Mouse (Mus musculus) mesoderm, embryonic 11.5 days (tissue): ENCODE measurements around the gene Zfp697.
"Not testable (repeated sequence)": the region's sequence is repeated elsewhere in the genome, so short reads cannot be mapped to it uniquely, and the experiment has no call there.

Experiments
- DNase-seq: peaks from one replicate; pipeline ENCODE4 v3.0.0-alpha.2; 2012; ENCODE audit warnings: low read depth, low spot score

Gene Zfp697

DNA sequence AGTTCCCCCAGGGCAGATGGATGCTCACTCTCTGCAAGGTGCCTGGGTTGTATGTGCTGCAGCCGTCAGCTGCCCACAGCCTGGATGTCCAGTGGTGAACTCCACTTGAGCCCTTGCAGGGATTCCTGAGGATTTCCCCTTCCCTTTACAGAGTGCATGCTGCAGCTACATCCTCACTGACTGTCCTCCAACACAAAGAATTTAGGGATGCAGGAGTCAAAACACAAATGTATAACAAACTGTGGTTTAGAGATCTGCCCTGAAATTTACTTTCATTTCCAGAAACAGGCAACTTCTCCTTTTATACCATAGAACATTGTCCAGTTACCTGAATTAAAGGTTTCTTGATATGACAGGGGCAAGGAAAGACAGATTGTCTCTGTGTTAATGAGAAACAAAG is 234.5 kb downstream of the Zfp697 start:
- DNase-seq = not testable (repeated sequence)

DNA sequence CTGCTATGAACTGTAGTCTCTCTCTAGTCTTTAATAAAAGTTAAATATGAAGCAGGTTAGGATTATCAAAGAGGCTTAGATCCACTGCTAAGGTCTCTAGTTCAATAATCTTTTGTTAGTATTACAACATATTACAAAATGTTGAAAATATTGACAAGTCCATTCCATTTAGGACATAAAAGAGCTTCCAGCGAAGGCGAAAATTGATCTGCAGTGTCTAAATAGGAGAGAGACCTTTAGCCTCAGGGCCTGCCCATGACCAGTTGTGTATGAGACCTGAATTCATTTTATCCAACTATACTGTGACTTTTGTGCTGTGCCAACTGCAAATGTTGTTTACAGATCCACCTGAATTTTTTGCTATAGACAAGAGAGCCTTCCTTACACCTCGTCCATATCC is 247.4 kb downstream of the Zfp697 start:
- no peak for DNase-seq

DNA sequence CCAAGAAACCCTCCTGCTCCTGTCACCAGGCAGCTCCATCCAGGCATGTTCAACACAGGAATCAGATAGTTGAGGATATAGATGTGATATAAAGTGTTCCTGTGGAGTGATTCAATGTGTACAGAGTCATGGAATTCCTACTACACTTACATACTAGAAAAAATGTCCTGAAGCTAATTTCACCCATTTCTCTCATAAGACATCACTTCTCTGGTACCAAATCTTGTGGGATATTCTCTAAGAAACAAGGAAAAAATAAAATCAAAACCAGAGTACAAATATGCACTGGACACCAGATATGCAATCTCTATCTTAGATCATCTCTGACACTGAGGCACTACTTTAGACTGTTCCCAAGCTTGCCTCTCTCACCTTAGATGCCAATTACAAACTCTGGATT is 247.9 kb downstream of the Zfp697 start, which contains the start of gene Hsd3b5:
Gene Hsd3b5 (minus strand): TSS at position 101 of the 400 bp plus-strand sequence.
- no peak for DNase-seq

DNA sequence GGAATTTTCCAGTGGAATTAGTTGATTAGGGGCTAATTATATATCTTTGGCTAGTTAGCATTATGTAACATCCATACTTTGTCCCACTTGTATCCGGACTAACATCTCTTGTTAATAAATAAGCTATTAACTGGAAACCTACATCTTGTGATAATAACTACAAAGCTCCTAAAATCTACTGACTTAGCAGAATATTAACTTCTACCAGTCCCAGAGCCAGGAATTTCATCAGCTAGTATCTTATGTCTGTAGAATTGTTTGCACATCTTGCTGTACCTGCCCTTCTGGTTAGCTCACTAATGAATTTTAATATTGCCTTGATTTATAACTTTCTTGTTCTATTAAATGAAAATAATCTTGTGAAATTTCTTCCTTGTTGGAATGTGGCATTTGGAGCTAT is 252.9 kb downstream of the Zfp697 start:
- DNase-seq = no peak

DNA sequence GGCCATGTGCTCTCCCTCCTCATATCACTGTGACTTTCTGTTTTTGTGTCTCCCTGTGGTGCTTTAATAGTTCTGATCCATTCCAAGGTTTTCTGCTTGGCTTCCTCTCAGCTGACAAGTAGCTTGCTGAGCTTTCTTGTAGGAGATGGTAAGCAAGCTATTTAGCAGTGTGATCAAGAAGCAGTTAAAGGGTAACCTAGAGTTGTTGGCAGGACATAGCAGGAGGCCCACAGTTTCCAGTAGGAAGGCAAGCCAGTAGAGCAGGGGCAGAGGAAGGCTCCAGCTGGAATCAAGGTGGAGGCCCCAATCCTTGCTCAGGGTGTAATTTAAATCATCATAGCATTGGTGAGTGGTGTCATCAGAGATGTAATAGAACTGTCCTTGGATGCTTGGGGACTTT is 298.5 kb downstream of the Zfp697 start:
- no peak for DNase-seq

DNA sequence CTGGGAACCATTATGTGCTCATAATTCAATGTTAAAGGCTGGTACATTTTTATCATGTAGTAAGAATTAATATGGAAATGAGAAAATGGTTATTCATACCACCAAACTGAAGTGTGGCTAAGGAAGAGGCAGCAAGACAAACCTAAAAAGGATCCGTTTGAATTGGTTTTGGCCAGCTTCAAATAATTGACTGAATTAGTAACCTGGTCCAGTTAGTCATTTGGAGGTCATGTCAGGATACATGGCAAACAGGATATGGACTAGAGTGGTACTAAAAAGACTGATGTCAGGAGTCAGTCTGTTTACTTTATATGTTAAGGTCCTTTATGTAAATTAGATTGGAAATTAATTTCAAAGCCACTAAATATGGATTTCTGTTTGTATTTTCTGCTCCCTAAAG is 300.1 kb downstream of the Zfp697 start:
- DNase-seq = no peak

DNA sequence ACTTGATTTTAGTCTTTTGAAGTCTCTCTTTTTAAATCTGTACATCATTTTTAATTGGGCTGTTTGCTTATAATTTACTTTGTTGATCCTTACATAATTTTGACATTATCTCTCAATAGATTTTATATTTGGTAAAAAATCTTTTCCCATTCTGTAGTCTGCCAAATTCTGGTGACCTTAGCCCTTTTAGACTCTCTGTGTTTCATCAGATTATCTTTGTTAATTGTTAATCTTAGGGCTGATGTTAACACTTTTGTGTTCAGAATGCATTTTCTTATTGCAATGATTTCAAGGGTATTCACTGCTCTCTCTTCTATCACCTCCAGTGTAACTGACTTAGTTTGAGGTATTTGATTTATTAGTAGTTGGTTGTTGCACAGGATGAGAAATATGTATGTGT is 338.5 kb downstream of the Zfp697 start:
- no peak for DNase-seq

DNA sequence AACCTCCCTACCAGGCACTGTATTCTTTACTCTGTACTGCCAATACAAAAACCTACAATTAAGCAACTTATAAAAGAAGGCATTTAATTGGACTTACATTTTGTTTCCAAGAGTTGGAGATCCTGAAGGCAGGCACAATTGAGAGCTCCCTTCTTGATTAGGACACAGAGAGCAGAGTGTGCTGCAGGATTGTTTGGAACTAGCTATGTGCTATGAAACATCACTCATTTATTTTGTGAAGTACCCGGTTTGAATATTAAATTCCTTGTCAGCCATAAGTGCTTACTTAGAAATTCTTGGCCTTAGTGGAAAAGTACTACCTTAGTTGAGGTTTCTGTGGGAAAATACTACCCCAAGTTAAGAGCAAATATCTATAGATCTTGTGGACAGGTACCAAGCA is 342.1 kb downstream of the Zfp697 start, which contains the start of gene Hsd3b2:
Gene Hsd3b2 (minus strand): TSS at position 168 of the 400 bp plus-strand sequence.
- DNase-seq = no peak

DNA sequence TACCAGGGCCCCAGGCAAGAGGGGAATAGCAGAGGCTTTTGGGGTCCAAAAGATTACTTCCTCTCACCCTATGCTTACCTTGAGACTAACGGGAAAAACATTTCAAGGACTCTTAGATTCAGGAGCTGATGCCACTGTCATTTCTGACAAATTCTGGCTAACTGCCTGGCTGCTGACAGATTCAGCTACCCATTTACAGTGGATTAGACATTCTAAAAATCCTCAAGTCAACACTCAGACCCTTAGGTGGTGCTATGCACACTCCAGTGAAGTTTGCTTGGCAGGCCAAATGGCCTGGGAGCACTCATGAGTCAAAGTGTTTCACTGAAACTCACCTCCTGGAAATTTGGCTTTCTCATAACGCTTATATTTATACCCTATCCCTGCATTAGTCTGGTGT is 344.0 kb downstream of the Zfp697 start:
- DNase-seq = no peak

DNA sequence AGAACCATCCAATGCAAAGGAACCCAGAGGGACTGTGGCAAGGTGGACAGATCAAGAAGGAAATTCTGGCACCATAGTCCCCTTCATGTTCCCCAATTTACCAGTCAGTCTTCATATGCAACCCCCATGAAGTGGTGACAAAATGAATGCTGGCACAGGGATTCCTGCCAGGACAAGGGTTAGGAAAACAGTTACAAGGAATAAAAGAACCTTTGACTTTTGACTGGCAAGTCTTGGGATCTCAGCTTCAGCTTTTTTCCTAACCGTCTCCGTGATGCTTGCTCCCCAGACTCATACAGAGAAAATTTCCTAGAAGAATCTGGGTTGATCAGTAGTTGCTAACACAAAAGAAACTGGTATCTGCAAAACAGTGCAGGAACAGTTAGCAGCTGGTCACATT is 351.5 kb downstream of the Zfp697 start:
- DNase-seq = no peak

DNA sequence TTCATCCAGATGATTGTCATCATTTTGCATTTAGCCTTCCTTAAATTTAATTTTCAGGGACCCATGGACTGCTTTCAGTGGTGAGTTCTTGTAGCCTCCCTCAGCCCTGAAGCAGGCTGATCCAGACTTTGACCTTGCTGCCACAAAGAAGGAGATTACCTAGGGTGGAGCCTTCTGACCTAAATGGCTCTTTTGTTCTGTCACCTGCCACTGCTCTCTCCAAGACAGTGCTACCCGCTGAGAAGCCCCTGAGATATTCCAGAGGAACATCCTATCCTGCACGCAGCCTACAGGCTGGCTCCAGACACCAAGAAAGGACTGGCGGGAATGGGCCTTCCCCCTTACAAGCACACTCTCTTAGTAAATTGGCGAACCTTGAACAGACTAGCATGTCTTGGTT is 352.1 kb downstream of the Zfp697 start:
- no peak for DNase-seq

DNA sequence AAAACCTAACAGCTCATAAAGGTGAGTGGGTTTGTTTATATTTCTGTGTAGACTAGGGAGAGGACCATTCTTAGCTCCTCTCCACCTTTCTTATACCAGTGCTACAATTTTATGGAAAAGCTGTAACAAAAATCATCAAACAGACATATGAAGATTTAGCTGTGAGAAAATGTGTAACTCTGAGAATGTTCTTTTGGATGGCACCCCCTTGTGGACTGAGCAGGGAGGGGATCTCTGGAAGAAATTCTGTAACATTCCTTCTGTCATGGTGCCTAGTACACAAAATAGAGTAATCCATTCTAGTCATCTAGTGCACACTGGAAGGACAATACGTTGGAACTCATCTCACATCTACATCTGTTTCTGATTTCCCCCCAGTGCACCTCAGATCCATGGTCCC is 358.8 kb downstream of the Zfp697 start:
- DNase-seq = not testable (repeated sequence)

DNA sequence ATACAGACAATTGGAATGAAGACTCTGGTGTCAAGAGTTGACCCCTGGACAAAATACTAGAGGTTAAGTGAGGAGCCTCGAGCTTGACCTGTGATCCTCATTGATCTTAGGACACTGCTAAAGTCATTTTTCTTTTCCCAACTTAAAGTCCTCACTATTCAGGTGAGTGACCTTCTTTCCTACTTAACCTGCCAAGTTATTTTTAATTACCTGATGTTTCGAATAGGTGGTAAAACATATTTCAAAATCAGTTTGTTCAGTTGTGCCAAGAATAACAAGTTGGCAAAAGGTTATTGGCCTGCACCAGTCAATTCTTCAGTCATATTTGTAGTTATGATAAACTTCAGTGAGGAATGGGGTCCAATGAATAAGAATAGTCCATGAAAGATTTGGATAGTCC is 369.9 kb downstream of the Zfp697 start:
- DNase-seq = no peak

DNA sequence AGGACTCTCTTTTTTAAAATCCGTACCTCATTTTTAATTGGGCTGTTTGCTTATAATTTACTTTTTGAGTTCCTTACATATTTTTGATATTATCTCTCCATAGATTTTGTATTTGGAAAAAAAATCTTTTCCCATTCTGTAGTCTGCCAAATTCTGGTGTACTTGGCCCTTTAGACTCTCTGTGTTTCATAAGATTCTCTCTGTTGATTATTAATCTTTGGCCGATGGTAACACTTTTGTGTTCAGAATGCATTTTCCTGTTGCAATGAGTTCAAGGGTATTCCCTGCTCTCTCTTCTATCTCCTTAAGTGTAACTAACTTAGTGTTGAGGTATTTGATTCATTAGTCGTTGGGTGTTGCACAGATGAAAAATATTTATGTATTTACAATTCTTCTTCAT is 374.6 kb downstream of the Zfp697 start:
- no peak for DNase-seq

DNA sequence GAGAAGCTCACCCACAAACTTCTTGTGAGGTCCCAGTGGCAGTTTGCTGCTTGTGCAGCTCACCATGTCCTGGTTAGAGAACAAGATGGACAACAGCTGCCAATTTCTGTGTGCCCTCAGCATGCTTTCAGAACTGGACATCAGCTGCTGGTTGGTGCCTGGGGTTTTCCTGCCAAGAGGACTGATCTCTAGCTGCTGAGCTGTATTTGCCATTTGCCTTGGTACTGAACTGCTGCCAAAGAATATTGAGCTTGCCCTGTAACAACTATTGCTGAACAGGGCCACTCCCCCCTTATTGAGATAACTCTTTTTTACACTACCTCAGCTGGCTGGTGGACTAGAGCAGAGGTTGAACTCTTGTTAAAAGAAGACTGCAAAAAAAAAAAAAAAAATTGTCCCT is 381.9 kb downstream of the Zfp697 start:
- DNase-seq = no peak

DNA sequence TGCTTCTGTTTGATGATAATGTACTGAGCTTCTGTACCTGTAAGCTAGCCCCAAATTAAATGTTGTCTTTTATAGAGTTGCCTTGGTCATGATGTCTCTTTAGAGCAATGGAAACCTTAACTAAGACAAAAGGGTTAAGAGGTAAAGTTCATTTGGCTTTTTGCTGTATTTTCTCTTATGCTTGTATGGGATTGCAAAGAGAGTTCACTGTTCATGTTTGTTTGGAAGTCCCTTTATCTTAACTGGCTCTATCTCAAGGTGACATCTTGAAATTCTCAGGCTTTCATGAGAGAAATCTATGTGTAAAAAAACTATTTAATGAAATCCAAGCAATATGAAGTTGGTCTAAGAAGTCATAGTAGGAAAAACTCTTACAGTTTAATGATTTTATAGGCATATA is 398.7 kb downstream of the Zfp697 start:
- DNase-seq = no peak

DNA sequence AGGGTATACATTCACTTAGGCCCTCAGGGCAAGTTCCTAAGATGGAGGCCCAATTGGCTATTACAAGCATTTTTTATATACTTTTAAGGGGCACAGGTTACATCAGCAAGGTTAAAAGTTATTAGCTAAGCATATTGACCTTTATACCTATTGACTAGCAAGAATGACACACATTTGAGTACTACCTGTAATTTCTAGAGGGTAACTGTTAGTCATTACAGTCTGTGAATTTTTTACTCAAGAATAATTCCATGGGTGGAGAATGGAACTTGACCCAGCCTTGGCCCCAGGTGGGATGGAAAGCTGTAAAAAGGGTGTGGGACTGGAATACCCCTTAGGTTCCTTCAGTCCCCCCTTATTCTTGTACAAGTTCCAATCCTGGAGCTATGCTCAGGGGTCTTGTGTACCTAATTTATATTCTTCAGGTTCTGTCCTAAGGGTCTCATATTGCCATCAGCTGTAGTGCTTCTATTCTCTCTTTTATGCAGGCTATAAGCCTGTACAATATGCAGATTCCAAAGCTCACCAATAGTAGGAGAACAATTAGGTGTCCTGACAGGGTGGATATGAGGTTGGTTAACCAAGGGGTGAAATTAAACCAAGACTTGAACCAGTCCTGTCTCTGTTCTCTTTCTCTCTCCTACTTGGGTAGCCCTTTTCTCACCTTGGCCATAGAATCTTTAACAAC is 400.1 kb downstream of the Zfp697 start:
- DNase-seq = no peak

DNA sequence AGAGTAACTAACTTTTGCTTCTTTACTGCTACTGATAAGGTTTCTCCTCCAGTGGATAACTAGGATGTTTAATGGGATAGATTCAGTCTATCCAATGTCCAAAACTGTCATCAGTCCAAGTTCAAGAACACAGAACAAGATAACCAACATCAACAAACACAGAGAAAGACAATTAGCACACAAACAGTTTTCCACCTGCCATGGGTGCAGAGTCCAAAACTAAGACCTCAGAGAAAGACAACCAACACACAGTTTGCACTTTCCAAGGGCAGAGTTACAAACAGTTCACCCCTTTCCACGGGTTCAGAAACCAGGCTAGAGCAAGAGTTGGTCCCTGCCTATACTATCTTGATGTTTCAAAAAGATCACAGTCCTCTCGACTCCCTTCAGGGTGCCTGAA is 404.3 kb downstream of the Zfp697 start:
- DNase-seq = no peak
